Mouse (Mus musculus): ENCODE measurements around the gene Tsga10ip. TPM values are rescaled to one million over a fixed set of nuclear protein-coding genes. Genes with fewer than 3 reads are reported as not detected.

The Tsga10ip gene
- polyA plus RNA-seq, 1 experiment from 2014 or later = not detected

GRCm38 (mm10) chr19:5420579-5420978, 18.3 kb upstream of the Tsga10ip start:
- Histone ChIP-seq H3K4me2 (replicated peaks; ENCODE audit: low read depth, low read length) (no peak overlapping the region), H3K9me3 (ENCODE audit: control insufficient read depth, low read depth, low read length) (no peaks in the 10 kb centered on the region), H3K27me3 (ENCODE audit: control insufficient read depth, insufficient read depth, low read length) (no peaks in the 10 kb centered on the region), H3K4me1 (ENCODE audit: control insufficient read depth, insufficient read depth, low read length) (peaks cover 10% of the 10 kb centered on the region; the same call in 1 of the 2 replicates), H3K27ac (ENCODE audit: low read length) (no peak overlapping the region), H3K4me3 (ENCODE audit: low read depth, low read length) (no peak overlapping the region), H3K36me3 (ENCODE audit: control insufficient read depth, insufficient read depth, low read length) (peaks cover 6% of the 10 kb centered on the region; the same call in 1 of the 2 replicates), H3K9ac (replicated peaks; ENCODE audit: low read depth, low read length) (no peak overlapping the region)
- 93% methylated on average over 6 of the region's 6 CpGs for WGBS
- no peak for ATAC-seq (ENCODE audit: insufficient number of reproducible peaks, insufficient read depth, low FRiP score, low read depth)

GRCm38 (mm10) chr19:5419630-5420029, 17.3 kb upstream of the Tsga10ip start:
- H3K9ac ChIP-seq (replicated peaks; ENCODE audit: low read depth, low read length) = no peak overlapping the region
- no peak overlapping the region for H3K27ac ChIP-seq (ENCODE audit: low read length)
- ATAC-seq (ENCODE audit: insufficient number of reproducible peaks, insufficient read depth, low FRiP score, low read depth) = no peak
- peaks cover 6% of the 10 kb centered on the region; the same call in 1 of the 2 replicates for H3K36me3 ChIP-seq (ENCODE audit: control insufficient read depth, insufficient read depth, low read length)
- no peaks in the 10 kb centered on the region for H3K27me3 ChIP-seq (ENCODE audit: control insufficient read depth, insufficient read depth, low read length)
- WGBS = 87% methylated on average over 9 of the region's 9 CpGs
- H3K4me1 ChIP-seq (ENCODE audit: control insufficient read depth, insufficient read depth, low read length) = peaks cover 10% of the 10 kb centered on the region; the same call in 1 of the 2 replicates
- no peak overlapping the region for H3K4me3 ChIP-seq (ENCODE audit: low read depth, low read length)
- no peaks in the 10 kb centered on the region for H3K9me3 ChIP-seq (ENCODE audit: control insufficient read depth, low read depth, low read length)
- no peak overlapping the region for H3K4me2 ChIP-seq (replicated peaks; ENCODE audit: low read depth, low read length)

GRCm38 (mm10) chr19:5418750-5419466, 16.6 kb upstream of the Tsga10ip start:
- Histone ChIP-seq H3K9ac (replicated peaks; ENCODE audit: low read depth, low read length) (no peak overlapping the region), H3K27me3 (ENCODE audit: control insufficient read depth, insufficient read depth, low read length) (no peaks in the 10 kb centered on the region), H3K27ac (ENCODE audit: low read length) (no peak overlapping the region), H3K4me3 (ENCODE audit: low read depth, low read length) (no peak overlapping the region), H3K36me3 (ENCODE audit: control insufficient read depth, insufficient read depth, low read length) (peaks cover 6% of the 10 kb centered on the region; the same call in 1 of the 2 replicates), H3K9me3 (ENCODE audit: control insufficient read depth, low read depth, low read length) (no peaks in the 10 kb centered on the region), H3K4me1 (ENCODE audit: control insufficient read depth, insufficient read depth, low read length) (peaks cover 10% of the 10 kb centered on the region; the same call in 1 of the 2 replicates), H3K4me2 (replicated peaks; ENCODE audit: low read depth, low read length) (no peak overlapping the region)
- 90% methylated on average over 8 of the region's 8 CpGs for WGBS
- ATAC-seq (ENCODE audit: insufficient number of reproducible peaks, insufficient read depth, low FRiP score, low read depth) = no peak

GRCm38 (mm10) chr19:5414534-5414957, 12.2 kb upstream of the Tsga10ip start:
- no peak overlapping the region for H3K9ac ChIP-seq (replicated peaks; ENCODE audit: low read depth, low read length)
- H3K4me3 ChIP-seq (ENCODE audit: low read depth, low read length) = no peak overlapping the region
- no peak overlapping the region for H3K4me2 ChIP-seq (replicated peaks; ENCODE audit: low read depth, low read length)
- no peak overlapping the region for H3K27ac ChIP-seq (ENCODE audit: low read length)
- H3K4me1 ChIP-seq (ENCODE audit: control insufficient read depth, insufficient read depth, low read length) = no peaks in the 10 kb centered on the region
- H3K36me3 ChIP-seq (ENCODE audit: control insufficient read depth, insufficient read depth, low read length) = no peaks in the 10 kb centered on the region; the same call in 1 of the 2 replicates
- no peaks in the 10 kb centered on the region for H3K9me3 ChIP-seq (ENCODE audit: control insufficient read depth, low read depth, low read length)
- ATAC-seq (ENCODE audit: insufficient number of reproducible peaks, insufficient read depth, low FRiP score, low read depth) = no peak
- 65% methylated on average over 2 of the region's 2 CpGs for WGBS
- H3K27me3 ChIP-seq (ENCODE audit: control insufficient read depth, insufficient read depth, low read length) = no peaks in the 10 kb centered on the region

- 0 out of 2 replicates have a peak, but pooled peaks cover 2% of the 10 kb centered on the region for H3K36me3 ChIP-seq (ENCODE audit: control insufficient read depth, insufficient read depth, low read length)
- no peaks in the 10 kb centered on the region for H3K9me3 ChIP-seq (ENCODE audit: control insufficient read depth, low read depth, low read length)
- no peak overlapping the region for H3K4me2 ChIP-seq (replicated peaks; ENCODE audit: low read depth, low read length)
- no peak overlapping the region for H3K9ac ChIP-seq (replicated peaks; ENCODE audit: low read depth, low read length)
- WGBS = 79% methylated on average over 4 of the region's 4 CpGs
- H3K27ac ChIP-seq (ENCODE audit: low read length) = no peak overlapping the region
- no peak for ATAC-seq (ENCODE audit: insufficient number of reproducible peaks, insufficient read depth, low FRiP score, low read depth)
- H3K27me3 ChIP-seq (ENCODE audit: control insufficient read depth, insufficient read depth, low read length) = no peaks in the 10 kb centered on the region
- no peaks in the 10 kb centered on the region for H3K4me1 ChIP-seq (ENCODE audit: control insufficient read depth, insufficient read depth, low read length)
- no peak overlapping the region for H3K4me3 ChIP-seq (ENCODE audit: low read depth, low read length)
Measured at GRCm38 (mm10) chr19:5413840-5414239, 11.5 kb upstream of the Tsga10ip start.

- Histone ChIP-seq H3K9ac (replicated peaks; ENCODE audit: low read depth, low read length) (no peak overlapping the region), H3K27ac (ENCODE audit: low read length) (no peak overlapping the region), H3K4me1 (ENCODE audit: control insufficient read depth, insufficient read depth, low read length) (peaks cover 3% of the 10 kb centered on the region; the same call in 1 of the 2 replicates), H3K4me3 (ENCODE audit: low read depth, low read length) (no peak overlapping the region), H3K4me2 (replicated peaks; ENCODE audit: low read depth, low read length) (no peak overlapping the region), H3K27me3 (ENCODE audit: control insufficient read depth, insufficient read depth, low read length) (no peaks in the 10 kb centered on the region), H3K36me3 (ENCODE audit: control insufficient read depth, insufficient read depth, low read length) (0 out of 2 replicates have a peak, but pooled peaks cover 2% of the 10 kb centered on the region), H3K9me3 (ENCODE audit: control insufficient read depth, low read depth, low read length) (no peaks in the 10 kb centered on the region)
- WGBS = 72% methylated on average over 5 of the region's 5 CpGs
- no peak for ATAC-seq (ENCODE audit: insufficient number of reproducible peaks, insufficient read depth, low FRiP score, low read depth)
Measured at GRCm38 (mm10) chr19:5411961-5412360, 9.6 kb upstream of the Tsga10ip start.

GRCm38 (mm10) chr19:5410641-5411040, 8.3 kb upstream of the Tsga10ip start:
- Histone ChIP-seq H3K27me3 (ENCODE audit: control insufficient read depth, insufficient read depth, low read length) (no peaks in the 10 kb centered on the region), H3K27ac (ENCODE audit: low read length) (no peak overlapping the region), H3K36me3 (ENCODE audit: control insufficient read depth, insufficient read depth, low read length) (0 out of 2 replicates have a peak, but pooled peaks cover 2% of the 10 kb centered on the region), H3K4me2 (replicated peaks; ENCODE audit: low read depth, low read length) (no peak overlapping the region), H3K4me3 (ENCODE audit: low read depth, low read length) (no peak overlapping the region), H3K9ac (replicated peaks; ENCODE audit: low read depth, low read length) (no peak overlapping the region), H3K9me3 (ENCODE audit: control insufficient read depth, low read depth, low read length) (no peaks in the 10 kb centered on the region), H3K4me1 (ENCODE audit: control insufficient read depth, insufficient read depth, low read length) (peaks cover 7% of the 10 kb centered on the region; the same call in 1 of the 2 replicates)
- ATAC-seq (ENCODE audit: insufficient number of reproducible peaks, insufficient read depth, low FRiP score, low read depth) = no peak
- WGBS = 74% methylated on average over 5 of the region's 5 CpGs

- H3K36me3 ChIP-seq (ENCODE audit: control insufficient read depth, insufficient read depth, low read length) = 0 out of 2 replicates have a peak, but pooled peaks cover 2% of the 10 kb centered on the region
- H3K9me3 ChIP-seq (ENCODE audit: control insufficient read depth, low read depth, low read length) = no peaks in the 10 kb centered on the region
- WGBS = 60% methylated on average over 5 of the region's 5 CpGs
- no peaks in the 10 kb centered on the region for H3K27me3 ChIP-seq (ENCODE audit: control insufficient read depth, insufficient read depth, low read length)
- H3K4me1 ChIP-seq (ENCODE audit: control insufficient read depth, insufficient read depth, low read length) = peaks cover 8% of the 10 kb centered on the region; the same call in 1 of the 2 replicates
- H3K9ac ChIP-seq (replicated peaks; ENCODE audit: low read depth, low read length) = no peak overlapping the region
- ATAC-seq (ENCODE audit: insufficient number of reproducible peaks, insufficient read depth, low FRiP score, low read depth) = no peak
- H3K4me3 ChIP-seq (ENCODE audit: low read depth, low read length) = no peak overlapping the region
- H3K4me2 ChIP-seq (replicated peaks; ENCODE audit: low read depth, low read length) = no peak overlapping the region
- H3K27ac ChIP-seq (ENCODE audit: low read length) = no peak overlapping the region
Measured at GRCm38 (mm10) chr19:5409068-5409467, 6.7 kb upstream of the Tsga10ip start.
